Mouse (Mus musculus): ENCODE measurements at regions not wholly inside any gene's neighbourhood (a gene's known extent, or its start where the extent isn't known, plus 50 kb on each side); places are given as distances from the start of the nearest gene placed in this dataset.
A peak's percentile ranks its signal among the peaks of the same experiment; 100 is the strongest.

- DNase-seq = no peak
Observed at GRCm38 (mm10) chr1:30362072-30362769, 511.5 kb downstream of the Phf3 start.

GRCm38 (mm10) chr1:30320657-30321262, 553.0 kb downstream of the Phf3 start:
- DNase-seq = no peak

GRCm38 (mm10) chr1:30318195-30318594, 555.5 kb downstream of the Phf3 start:
- no peak for DNase-seq

- DNase-seq = no peak
Observed at GRCm38 (mm10) chr1:30289073-30289472, 584.6 kb downstream of the Phf3 start.

GRCm38 (mm10) chr1:30262418-30262817, 611.3 kb downstream of the Phf3 start:
- DNase-seq = no peak

- peak; percentile 4 for DNase-seq
Observed at GRCm38 (mm10) chr1:30259547-30259946, 614.2 kb downstream of the Phf3 start.

- no peak for DNase-seq
Observed at GRCm38 (mm10) chr1:30216764-30217348, 656.9 kb downstream of the Phf3 start.

GRCm38 (mm10) chr1:30204608-30205262, 669.0 kb downstream of the Phf3 start:
- DNase-seq = peak; percentile 30

- peak; percentile 0 for DNase-seq
Observed at GRCm38 (mm10) chr1:30176225-30176624, 697.5 kb downstream of the Phf3 start.

- peak; percentile 33 for DNase-seq
Observed at GRCm38 (mm10) chr1:30144997-30145396, 728.7 kb downstream of the Phf3 start.

GRCm38 (mm10) chr1:30114186-30114585, 759.5 kb downstream of the Phf3 start:
- DNase-seq = no peak

Measured in retina, postnatal 1 day (tissue).